Mouse (Mus musculus): Measurements from ENCODE around the gene Olfr229. TPM values are rescaled to one million over a fixed set of nuclear protein-coding genes. Genes with fewer than 3 reads are reported as not detected.
"Not testable (repeated sequence)": the region's sequence is repeated elsewhere in the genome, so short reads cannot be mapped to it uniquely, and the experiment has no call there.

Olfr229 gene
- not detected in 2 replicates for polyA plus RNA-seq (2015; fragmentation: Nextera tagmentation; extraction: Ambion mirVana)

DNA sequence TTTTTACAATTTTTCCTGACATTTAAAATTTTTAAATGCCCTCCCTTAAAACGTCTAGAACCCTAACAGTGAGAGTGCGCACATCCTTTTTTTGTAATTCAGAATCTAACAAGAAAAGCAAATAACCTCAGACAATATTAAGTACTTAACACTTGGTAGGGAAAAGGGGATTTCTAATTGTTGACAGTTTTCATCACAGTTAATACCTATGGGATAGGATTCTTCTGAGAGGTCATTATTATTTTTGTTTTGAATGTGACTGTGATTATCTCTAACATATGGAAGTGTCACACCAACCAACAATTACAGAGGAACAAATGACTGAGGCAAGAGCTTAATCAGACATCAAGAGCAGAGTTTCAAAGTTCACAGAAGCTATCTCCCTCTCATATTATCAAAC lies at the start of gene Olfr229:
Olfr229 (plus strand) TSS at position 301 of the 400 bp plus-strand sequence.
- Histone ChIP-seq H3K36me3 (no peaks in the 10 kb centered on the region), H3K27me3 (no peaks in the 10 kb centered on the region), H3K4me3 (replicated peaks) (no peak within 1 kb of the TSS), H3K4me2 (replicated peaks) (no peak within 1 kb of the TSS), H3K9ac (replicated peaks) (no peak within 1 kb of the TSS), H3K27ac (no peak within 1 kb of the TSS), H3K4me1 (replicated peaks) (no peaks in the 10 kb centered on the region), H3K9me3 (no peaks in the 10 kb centered on the region)
- 76% methylated on average over 2 of the region's 2 CpGs for WGBS
- no peak for ATAC-seq

GRCm38 (mm10) chr9:39866122-39866521 lies 41.0 kb upstream of the Olfr229 start, which contains the start of gene Olfr972:
Gene Olfr972, plus strand, starts transcription at chr9:39866422.
- H3K9me3 ChIP-seq = no peaks in the 10 kb centered on the region
- 70% methylated on average over 2 of the region's 2 CpGs for WGBS

DNA sequence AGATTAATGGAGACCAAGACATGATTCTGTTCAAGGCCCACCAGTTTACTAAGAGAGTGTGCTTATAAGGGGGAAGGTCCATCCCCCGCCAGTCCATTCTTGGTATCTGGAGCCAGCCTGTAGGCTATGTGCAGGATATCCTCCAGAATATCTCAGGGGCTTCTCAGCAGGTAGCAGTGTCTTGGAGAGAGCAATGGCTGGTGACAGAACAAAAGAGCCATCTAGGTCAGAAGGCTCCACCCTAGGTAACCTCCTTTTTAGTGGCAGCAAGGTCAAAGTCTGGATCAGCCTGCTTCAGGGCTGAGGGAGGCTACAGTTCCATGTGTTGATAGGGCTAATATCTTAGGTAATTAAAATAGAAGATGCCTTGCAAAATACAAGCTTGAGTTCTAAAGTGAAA lies 35.1 kb upstream of the Olfr229 start:
- H3K36me3 ChIP-seq; H3K4me2 ChIP-seq (replicated peaks); ATAC-seq; H3K27me3 ChIP-seq; H3K9ac ChIP-seq (replicated peaks); H3K27ac ChIP-seq; H3K4me3 ChIP-seq (replicated peaks); H3K4me1 ChIP-seq (replicated peaks); H3K9me3 ChIP-seq: not testable (repeated sequence)
- WGBS = 89% methylated on average over 1 of the region's 1 CpGs

More at GRCm38 (mm10) chr9:39866122-39866521, 41.0 kb upstream of the Olfr229 start, which contains the start of gene Olfr972:
- no peak for ATAC-seq
- Histone ChIP-seq H3K27me3 (no peaks in the 10 kb centered on the region), H3K4me2 (replicated peaks) (no peak within 1 kb of the TSS), H3K4me1 (replicated peaks) (no peaks in the 10 kb centered on the region), H3K9ac (replicated peaks) (no peak within 1 kb of the TSS), H3K27ac (no peak within 1 kb of the TSS), H3K4me3 (replicated peaks) (no peak within 1 kb of the TSS), H3K36me3 (no peaks in the 10 kb centered on the region)

DNA sequence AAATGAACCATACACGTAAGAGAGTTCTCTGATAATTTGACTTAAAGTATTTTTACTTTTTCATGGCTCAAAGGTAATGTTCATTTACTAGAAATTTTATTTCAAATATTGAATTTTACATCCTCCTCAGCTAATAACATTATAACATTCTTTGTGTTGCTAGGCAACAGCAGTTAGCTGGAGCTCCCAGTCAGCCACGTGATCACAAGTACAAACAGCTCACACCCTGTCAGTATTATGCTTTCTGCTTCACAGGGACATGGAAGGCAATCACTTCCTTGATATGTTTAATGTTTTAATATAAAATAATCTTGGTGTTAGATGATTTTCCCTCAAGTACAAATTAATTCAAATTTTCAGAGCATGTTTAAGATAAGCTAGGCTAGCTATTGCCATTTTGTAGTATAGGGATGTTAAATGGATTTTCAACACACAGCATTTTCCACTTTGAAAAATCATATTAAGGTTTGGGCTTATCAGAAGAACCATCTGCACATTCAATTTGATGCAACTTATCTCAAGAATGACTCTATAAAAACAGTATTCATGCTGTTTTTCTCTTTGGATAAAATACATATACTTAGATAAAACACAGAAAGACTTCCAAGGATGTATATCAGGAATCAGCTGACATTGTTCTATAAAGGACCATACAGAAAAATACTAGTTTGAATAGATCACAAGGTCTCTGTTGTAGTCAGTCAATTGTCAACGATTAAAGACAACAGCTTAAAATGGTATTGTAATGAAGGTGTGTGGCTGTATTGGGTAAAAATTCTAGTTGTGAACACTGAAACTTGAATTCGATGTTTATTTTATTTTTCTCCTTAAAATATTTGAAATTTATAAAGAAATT lies 29.4 kb upstream of the Olfr229 start:
- H3K27ac ChIP-seq; H3K27me3 ChIP-seq; H3K4me1 ChIP-seq (replicated peaks); H3K4me3 ChIP-seq (replicated peaks); H3K36me3 ChIP-seq; H3K9ac ChIP-seq (replicated peaks); H3K4me2 ChIP-seq (replicated peaks); H3K9me3 ChIP-seq: not testable (repeated sequence)
- WGBS = no CpG with 5 or more reads among the region's 4 CpGs
- ATAC-seq = peak; percentile 89

- Histone ChIP-seq H3K9ac (replicated peaks) (no peak overlapping the region), H3K36me3 (no peaks in the 10 kb centered on the region), H3K27ac (no peak overlapping the region), H3K4me1 (replicated peaks) (no peaks in the 10 kb centered on the region), H3K9me3 (no peaks in the 10 kb centered on the region), H3K4me2 (replicated peaks) (no peak overlapping the region), H3K4me3 (replicated peaks) (no peak overlapping the region), H3K27me3 (no peaks in the 10 kb centered on the region)
- no peak for ATAC-seq
- 85% methylated on average over 6 of the region's 6 CpGs for WGBS
These were observed 2.0 kb upstream of the Olfr229 start for GRCm38 (mm10) chr9:39905106-39905505.

DNA sequence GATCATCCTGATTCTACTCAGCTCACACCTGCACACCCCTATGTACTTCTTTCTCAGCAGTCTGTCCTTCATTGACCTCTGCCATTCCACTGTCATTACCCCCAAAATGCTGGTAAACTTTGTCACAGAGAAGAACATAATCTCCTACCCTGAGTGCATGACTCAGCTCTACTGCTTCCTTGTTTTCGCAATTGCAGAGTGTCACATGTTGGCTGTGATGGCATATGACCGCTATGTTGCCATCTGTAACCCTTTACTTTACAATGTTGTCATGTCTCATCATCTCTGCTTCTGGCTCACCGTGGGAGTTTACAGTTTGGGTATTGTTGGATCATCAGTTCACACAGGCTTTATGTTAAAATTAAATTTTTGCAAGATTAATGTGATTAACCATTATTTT lies 2.8 kb downstream of the Olfr229 start:
- Histone ChIP-seq H3K9ac (replicated peaks) (no peak overlapping the region), H3K4me2 (replicated peaks) (no peak overlapping the region), H3K27ac (no peak overlapping the region), H3K4me1 (replicated peaks) (no peaks in the 10 kb centered on the region), H3K4me3 (replicated peaks) (no peak overlapping the region), H3K27me3 (no peaks in the 10 kb centered on the region), H3K9me3 (no peaks in the 10 kb centered on the region), H3K36me3 (no peaks in the 10 kb centered on the region)
- 87% methylated on average over 3 of the region's 3 CpGs for WGBS
- no peak for ATAC-seq

GRCm38 (mm10) chr9:39927975-39928836 lies 21.1 kb downstream of the Olfr229 start:
- not testable (repeated sequence) for H3K4me3 ChIP-seq (replicated peaks); H3K4me2 ChIP-seq (replicated peaks); H3K9ac ChIP-seq (replicated peaks); H3K27me3 ChIP-seq; H3K4me1 ChIP-seq (replicated peaks); H3K9me3 ChIP-seq; H3K36me3 ChIP-seq; H3K27ac ChIP-seq
- WGBS = no CpG with 5 or more reads among the region's 4 CpGs
- ATAC-seq = peak; percentile 87

- 49% methylated on average over 1 of the region's 1 CpGs for WGBS
- not testable (repeated sequence) for H3K27me3 ChIP-seq; H3K27ac ChIP-seq; H3K36me3 ChIP-seq; H3K4me3 ChIP-seq (replicated peaks); H3K4me2 ChIP-seq (replicated peaks); H3K9me3 ChIP-seq; H3K9ac ChIP-seq (replicated peaks); H3K4me1 ChIP-seq (replicated peaks); ATAC-seq
These were observed 21.7 kb downstream of the Olfr229 start for GRCm38 (mm10) chr9:39928837-39929236.

DNA sequence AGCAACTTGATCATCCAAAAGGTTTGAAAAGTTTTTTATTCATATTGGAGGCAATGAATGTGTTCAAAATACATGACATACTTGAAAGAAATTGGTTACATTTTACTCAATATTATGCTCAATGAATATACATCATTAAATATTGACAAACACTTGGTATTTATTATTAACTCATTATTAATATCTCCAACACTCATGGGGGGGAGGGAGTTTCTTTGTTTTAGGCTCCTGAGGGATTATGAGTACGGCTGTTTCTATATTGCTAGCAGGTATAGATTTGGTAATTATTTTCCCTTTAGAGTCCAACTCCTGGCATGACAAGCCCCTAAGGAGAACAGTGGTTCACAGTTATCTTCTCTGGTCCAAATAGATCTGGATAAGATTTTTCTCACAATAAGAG lies 30.1 kb downstream of the Olfr229 start, which contains the start of gene Olfr974:
Olfr974 (plus strand) TSS at position 301 of the 400 bp plus-strand sequence.
- no peak within 1 kb of the TSS for H3K27ac ChIP-seq
- no peak within 1 kb of the TSS for H3K4me3 ChIP-seq (replicated peaks)
- ATAC-seq = no peak
- H3K4me1 ChIP-seq (replicated peaks) = no peaks in the 10 kb centered on the region
- WGBS = 81% methylated on average over 1 of the region's 1 CpGs
- no peaks in the 10 kb centered on the region for H3K9me3 ChIP-seq
- no peaks in the 10 kb centered on the region for H3K27me3 ChIP-seq
- no peaks in the 10 kb centered on the region for H3K36me3 ChIP-seq
- H3K9ac ChIP-seq (replicated peaks) = no peak within 1 kb of the TSS
- H3K4me2 ChIP-seq (replicated peaks) = no peak within 1 kb of the TSS

DNA sequence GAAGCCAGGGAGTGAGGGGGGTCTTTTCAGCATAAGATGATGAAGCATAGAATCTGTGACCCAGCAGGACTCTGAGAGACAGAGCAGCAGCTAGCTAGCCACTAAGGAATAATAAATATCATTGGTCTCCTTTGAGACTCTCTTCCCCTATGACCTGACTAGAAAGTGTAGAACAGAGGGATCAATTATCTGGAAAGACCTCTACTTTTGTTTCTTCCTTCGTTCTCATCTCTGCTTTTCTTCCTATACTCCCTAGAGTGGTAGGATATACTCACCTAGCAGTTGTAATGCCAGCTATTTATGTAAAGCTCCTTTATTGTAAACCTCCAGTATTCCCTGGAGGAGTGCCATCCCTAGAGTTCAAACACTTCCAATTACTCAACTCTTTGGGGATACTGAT lies 44.8 kb downstream of the Olfr229 start, which contains the start of gene Olfr975:
Olfr975 (minus strand) TSS at position 101 of the 400 bp plus-strand sequence.
- WGBS = 70% methylated on average over 1 of the region's 1 CpGs
- ATAC-seq = no peak
- H3K27ac ChIP-seq = no peak within 1 kb of the TSS
- no peaks in the 10 kb centered on the region for H3K36me3 ChIP-seq
- no peak within 1 kb of the TSS for H3K4me2 ChIP-seq (replicated peaks)
- no peak within 1 kb of the TSS for H3K4me3 ChIP-seq (replicated peaks)
- no peaks in the 10 kb centered on the region for H3K27me3 ChIP-seq
- no peaks in the 10 kb centered on the region for H3K9me3 ChIP-seq
- no peaks in the 10 kb centered on the region for H3K4me1 ChIP-seq (replicated peaks)
- H3K9ac ChIP-seq (replicated peaks) = no peak within 1 kb of the TSS

DNA sequence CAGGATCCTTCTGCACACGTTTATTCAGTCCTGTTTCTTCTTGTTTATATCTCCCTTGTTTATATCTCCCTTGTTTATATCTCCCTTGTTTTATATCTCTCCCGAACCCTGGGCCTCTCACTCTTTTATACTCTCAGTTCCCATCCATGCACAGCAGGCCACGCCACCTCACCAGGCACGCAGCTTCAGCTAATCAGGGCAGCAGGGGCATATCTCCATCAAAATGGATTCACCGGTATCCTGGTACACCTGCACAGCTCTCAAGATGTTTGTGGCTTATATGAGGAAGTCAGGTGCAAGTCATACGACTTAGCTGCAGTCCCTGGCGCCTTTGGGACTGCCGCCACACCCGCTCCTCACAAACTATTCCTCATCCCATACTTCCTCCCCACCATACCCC lies 53.9 kb downstream of the Olfr229 start, which contains the start of gene Olfr976:
Olfr976 (minus strand) TSS at position 101 of the 400 bp plus-strand sequence.
- not testable (repeated sequence) for H3K27ac ChIP-seq; ATAC-seq; H3K9ac ChIP-seq (replicated peaks); H3K4me2 ChIP-seq (replicated peaks); H3K9me3 ChIP-seq; H3K36me3 ChIP-seq; H3K4me1 ChIP-seq (replicated peaks); H3K27me3 ChIP-seq; H3K4me3 ChIP-seq (replicated peaks)
- 87% methylated on average over 8 of the region's 9 CpGs for WGBS

All from midbrain, embryonic 13.5 days (tissue).